Comparison of ENCODE assay signal across 12 mouse cellular contexts in the genomic region with DNA sequence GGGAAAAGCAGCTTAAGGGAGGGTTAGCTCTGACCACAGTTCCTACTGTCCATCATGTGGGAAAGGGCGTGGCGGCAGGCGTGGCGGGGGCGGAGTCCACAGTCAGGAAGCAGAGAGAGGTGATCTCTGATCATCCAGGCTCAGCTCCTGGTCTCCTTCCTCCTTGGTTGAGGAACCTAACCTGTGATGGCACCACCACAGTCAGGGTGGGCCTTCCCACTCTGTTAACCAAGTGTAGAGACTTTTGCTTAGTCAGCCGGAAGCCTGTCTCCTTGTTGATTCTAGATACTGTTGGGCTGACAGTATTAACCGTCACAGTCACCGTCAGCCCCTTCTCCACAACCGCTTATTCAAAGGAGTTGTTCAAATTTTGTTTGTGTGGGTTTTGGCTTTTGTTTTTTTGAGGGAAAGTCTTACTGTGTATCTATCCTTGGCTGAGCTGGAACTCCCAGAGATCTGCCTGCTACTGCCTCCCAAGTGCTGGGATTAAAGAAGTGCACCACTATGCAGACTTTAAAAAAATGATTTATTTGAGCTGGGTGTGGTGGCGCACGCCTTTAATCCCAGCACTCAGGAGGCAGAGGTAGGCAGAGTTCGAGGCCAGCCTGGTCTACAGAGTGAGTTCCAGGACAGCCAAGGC. TPM values are rescaled to one million over a fixed set of nuclear protein-coding genes. Genes with fewer than 3 reads are reported as not detected.
DNase-seq lines count a peak whose midpoint lies in the region; ATAC-seq and TF ChIP-seq lines count a peak whose summit lies in the region.
"Had no signal": no experiment of that assay in that cellular context is flagged by ENCODE, and none has a peak within 500 bp of the region (broad histone marks: within the 10 kb centered on the region; RNA-seq: fewer than 3 reads in every experiment).

No protein-coding gene starts in this region.

- in situ Hi-C loops in CH12.LX (cut with MboI; ENCODE audit: low pct_ligation_motif_present, low pct_unique_long_range_greater_than_20kb, low sequenced_read_pairs) = no loop called here

- H3K4me2 ChIP-seq in kidney, embryonic 16.5 days (replicated peaks; ENCODE audit: low read depth, low read length) = no peak overlapping the region
- no peak overlapping the region for H3K4me2 ChIP-seq in CH12.LX (ENCODE audit: insufficient read depth, low read depth, poor library complexity, severe bottlenecking)
- no peak overlapping the region for H3K4me2 ChIP-seq in intestine, postnatal 0 days (replicated peaks; ENCODE audit: low read depth)
- H3K4me2 ChIP-seq in forebrain, embryonic 14.5 days (ENCODE audit: low read length) = no peak overlapping the region

- dilution Hi-C loops in CH12.LX (cut with MboI; ENCODE audit: extremely low pct_ligation_motif_present, extremely low pct_unique_long_range_greater_than_20kb, low sequenced_read_pairs) = no loop called here

- no peak for TF ChIP-seq CTCF in CH12.LX (conservative IDR thresholded peaks at IDR 0.05 in 1 of 2, IDR thresholded peaks at IDR 0.05 in 1 of 2; ENCODE audit: low read depth in 2 of 2, low read length in 2 of 2)
- TF ChIP-seq CTCF in intestine, postnatal 0 days (IDR thresholded peaks at IDR 0.05; ENCODE audit: low read depth) = no peak

- no peak for TF ChIP-seq RAD21 in CH12.LX (IDR thresholded peaks at IDR 0.05; ENCODE audit: low read depth, low read length)

- H3K4me1 ChIP-seq in kidney, embryonic 16.5 days (ENCODE audit: insufficient read depth, low read length) = peaks cover 67% of the 10 kb centered on the region
- H3K4me1 ChIP-seq in CH12.LX (ENCODE audit: control insufficient read depth in 1 of 2, insufficient read depth in 2 of 2) = peaks cover 5 to 27% of the 10 kb centered on the region in 2 experiments
- no peaks in the 10 kb centered on the region; the same call in 1 of the 2 replicates for H3K4me1 ChIP-seq in intestine, postnatal 0 days (replicated peaks; ENCODE audit: control insufficient read depth, insufficient read depth, low read length)
- H3K4me1 ChIP-seq in forebrain, embryonic 14.5 days (ENCODE audit: control insufficient read depth, insufficient read depth, low read length) = peaks cover 28% of the 10 kb centered on the region

- no peaks in the 10 kb centered on the region for H3K27me3 ChIP-seq in kidney, embryonic 16.5 days (ENCODE audit: insufficient read depth, low read length)
- H3K27me3 ChIP-seq in CH12.LX (replicated peaks) = peaks cover 24% of the 10 kb centered on the region
- no peaks in the 10 kb centered on the region for H3K27me3 ChIP-seq in intestine, postnatal 0 days (replicated peaks; ENCODE audit: control insufficient read depth, insufficient read depth, low read length)
- no peaks in the 10 kb centered on the region for H3K27me3 ChIP-seq in forebrain, embryonic 14.5 days (replicated peaks; ENCODE audit: control insufficient read depth, insufficient read depth, low read length)
- H3K27me3 ChIP-seq: Patski had no signal

- no peaks in the 10 kb centered on the region for H3K36me3 ChIP-seq in kidney, embryonic 16.5 days (ENCODE audit: insufficient read depth, low read length)
- H3K36me3 ChIP-seq in CH12.LX (replicated peaks in 1 of 2; ENCODE audit: control insufficient read depth in 1 of 2, insufficient read depth in 1 of 2, low read length in 1 of 2) = no peaks in the 10 kb centered on the region
- H3K36me3 ChIP-seq in intestine, postnatal 0 days (ENCODE audit: control insufficient read depth, insufficient read depth) = no peaks in the 10 kb centered on the region
- H3K36me3 ChIP-seq in forebrain, embryonic 14.5 days (ENCODE audit: control insufficient read depth, insufficient read depth, low read length) = 0 out of 2 replicates have a peak, but pooled peaks cover 3% of the 10 kb centered on the region

- TF ChIP-seq POLR2A in CH12.LX (IDR thresholded peaks at IDR 0.05; ENCODE audit: low read depth, low read length) = no peak

- DNase-seq in kidney, adult 11 months = peak; percentile 79
- no peak for DNase-seq in CH12.LX (ENCODE audit: extremely low read depth)
- DNase-seq in frontal cortex, adult 2 months (ENCODE audit: extremely low spot score in 1 of 2, low spot score in 1 of 2) = no peak
- no peak for DNase-seq in forebrain, embryonic 14.5 days (ENCODE audit: low spot score)
- DNase-seq in layer of hippocampus, postnatal 25 days (ENCODE audit: extremely low spot score in 1 of 2, low spot score in 1 of 2) = no peak
- DNase-seq: forebrain, postnatal 0 days; right cerebral cortex, adult 18-20 months had no signal

- 75% methylated on average over 12 of the region's 12 CpGs for WGBS in kidney, embryonic 16.5 days
- 84% methylated on average over 12 of the region's 12 CpGs for WGBS in intestine, postnatal 0 days
- 90% methylated on average over 12 of the region's 12 CpGs for WGBS in forebrain, embryonic 14.5 days

- no peaks in the 10 kb centered on the region for H3K79me2 ChIP-seq in CH12.LX (replicated peaks; ENCODE audit: control insufficient read depth, extremely low read depth, insufficient read depth, poor library complexity, severe bottlenecking)

- H3K9ac ChIP-seq in kidney, embryonic 16.5 days (replicated peaks; ENCODE audit: low read length) = no peak overlapping the region
- H3K9ac ChIP-seq in CH12.LX (ENCODE audit: insufficient read depth, low read depth) = no peak overlapping the region
- no peak overlapping the region for H3K9ac ChIP-seq in intestine, postnatal 0 days (ENCODE audit: low read depth, low read length)
- no peak overlapping the region for H3K9ac ChIP-seq in forebrain, embryonic 14.5 days (ENCODE audit: low read length)
- H3K9ac ChIP-seq: forebrain, postnatal 0 days had no signal

- H3K9me3 ChIP-seq in kidney, embryonic 16.5 days (ENCODE audit: low read length) = no peaks in the 10 kb centered on the region
- H3K9me3 ChIP-seq in CH12.LX (replicated peaks; ENCODE audit: low read length) = peaks cover 5% of the 10 kb centered on the region
- no peaks in the 10 kb centered on the region for H3K9me3 ChIP-seq in intestine, postnatal 0 days (ENCODE audit: control insufficient read depth)
- H3K9me3 ChIP-seq in forebrain, embryonic 14.5 days (replicated peaks; ENCODE audit: control insufficient read depth, low read length) = no peaks in the 10 kb centered on the region

- H3K4me3 ChIP-seq in kidney, embryonic 16.5 days (ENCODE audit: low read length) = no peak overlapping the region
- H3K4me3 ChIP-seq in CH12.LX (replicated peaks in 1 of 3; ENCODE audit: low read depth in 2 of 3, low read length in 2 of 3, poor library complexity in 1 of 3) = no peak overlapping the region
- H3K4me3 ChIP-seq in intestine, postnatal 0 days (ENCODE audit: low read depth, low read length) = no peak overlapping the region
- H3K4me3 ChIP-seq in forebrain, embryonic 14.5 days (ENCODE audit: low read depth, low read length) = no peak overlapping the region

- no peak overlapping the region for H3K27ac ChIP-seq in kidney, embryonic 16.5 days (ENCODE audit: low read length)
- H3K27ac ChIP-seq in CH12.LX (ENCODE audit: insufficient read depth, low read depth) = no peak overlapping the region
- H3K27ac ChIP-seq in intestine, postnatal 0 days (ENCODE audit: low read depth, low read length) = no peak overlapping the region
- H3K27ac ChIP-seq in forebrain, embryonic 14.5 days (ENCODE audit: low read depth, low read length) = no peak overlapping the region

- no peak for TF ChIP-seq EP300 in CH12.LX (IDR thresholded peaks at IDR 0.05; ENCODE audit: low read length)

- no peak for ATAC-seq in kidney, embryonic 16.5 days (ENCODE audit: low FRiP score, low TSS enrichment)
- 0 out of 2 replicates have a peak, but pooled peaks have one; percentile 32 for ATAC-seq in intestine, postnatal 0 days
- peak; percentile 66 for ATAC-seq in megakaryocyte, adult 5-6 weeks (ENCODE audit: poor library complexity, severe bottlenecking)
- ATAC-seq in forebrain, embryonic 14.5 days = no peak
- ATAC-seq: forebrain, postnatal 0 days; Patski had no signal

RNA-seq across cellular contexts. Expression of a gene that starts 5.0 kb away (rescaled TPM):
- 190 and 194 TPM in 2 replicates for polyA plus RNA-seq in kidney, embryonic 16.5 days (2015; fragmentation: Nextera tagmentation; extraction: Ambion mirVana)
- 3.1 and 5.3 TPM in 2 replicates for total RNA-seq in CH12.LX (2012; rRNA removed)
- total RNA-seq in CH12.LX (2014; rRNA removed) = 0.36 and 0.78 TPM in 2 replicates
- 1.5 and 2.5 TPM in 2 replicates for polyA plus RNA-seq in CH12.LX (2012; ENCODE audit: insufficient read length, low read depth)
- polyA plus RNA-seq in intestine, postnatal 0 days (2015; fragmentation: Nextera tagmentation; extraction: Ambion mirVana) = 19.9 and 21.1 TPM in 2 replicates
- total RNA-seq in megakaryocyte, adult 5-6 weeks (2015) = 39.3 and 42.2 TPM in 2 replicates
- 30.2 and 35.5 TPM in 2 replicates for total RNA-seq in megakaryocyte, adult 5-6 weeks (2017)
- 325 and 370 TPM in 2 replicates for polyA plus RNA-seq in frontal cortex, adult 2 months (2012; rRNA removed)
- 182 and 257 TPM in 2 replicates for polyA plus RNA-seq in forebrain, embryonic 14.5 days (2014; fragmentation: Nextera tagmentation; extraction: Ambion mirVana)
- total RNA-seq in layer of hippocampus, postnatal 25 days (2021) = 100 to 1,000 TPM; 307 to 325 TPM

RNA-seq across cellular contexts. Expression of a gene that starts 7.6 kb away (rescaled TPM):
- not detected in 2 replicates for polyA plus RNA-seq in kidney, embryonic 16.5 days (2015; fragmentation: Nextera tagmentation; extraction: Ambion mirVana)
- total RNA-seq in CH12.LX (2012; rRNA removed) = 0.08 and 0.21 TPM in 2 replicates
- not detected in 2 replicates for total RNA-seq in CH12.LX (2014; rRNA removed)
- not detected in 2 replicates for polyA plus RNA-seq in CH12.LX (2012; ENCODE audit: insufficient read length, low read depth)
- 0.07 TPM in 1 of 2 replicates, not detected in the other for polyA plus RNA-seq in intestine, postnatal 0 days (2015; fragmentation: Nextera tagmentation; extraction: Ambion mirVana)
- 2.7 and 5.6 TPM in 2 replicates for total RNA-seq in megakaryocyte, adult 5-6 weeks (2015)
- 1.2 and 1.8 TPM in 2 replicates for total RNA-seq in megakaryocyte, adult 5-6 weeks (2017)
- polyA plus RNA-seq in frontal cortex, adult 2 months (2012; rRNA removed) = 1.00 and 1.1 TPM in 2 replicates
- polyA plus RNA-seq in forebrain, embryonic 14.5 days (2014; fragmentation: Nextera tagmentation; extraction: Ambion mirVana) = 0.37 TPM in 1 of 2 replicates, not detected in the other
- under 1 TPM; 0.30 to 0.33 TPM for total RNA-seq in layer of hippocampus, postnatal 25 days (2021)
- total RNA-seq: forebrain, postnatal 0 days had no signal
- polyA plus RNA-seq: limb, embryonic 11.5 days; Patski had no signal

RNA-seq across cellular contexts. Expression of a gene that starts 21.3 kb away (rescaled TPM):
- 23.9 and 26.4 TPM in 2 replicates for polyA plus RNA-seq in kidney, embryonic 16.5 days (2015; fragmentation: Nextera tagmentation; extraction: Ambion mirVana)
- 0.25 TPM in 2 replicates for total RNA-seq in CH12.LX (2012; rRNA removed)
- total RNA-seq in CH12.LX (2014; rRNA removed) = not detected in 2 replicates
- polyA plus RNA-seq in CH12.LX (2012; ENCODE audit: insufficient read length, low read depth) = not detected in 2 replicates
- 7.3 and 8.9 TPM in 2 replicates for polyA plus RNA-seq in intestine, postnatal 0 days (2015; fragmentation: Nextera tagmentation; extraction: Ambion mirVana)
- total RNA-seq in megakaryocyte, adult 5-6 weeks (2015) = 3.9 and 5.3 TPM in 2 replicates
- 1.7 and 2.7 TPM in 2 replicates for total RNA-seq in megakaryocyte, adult 5-6 weeks (2017)
- 5.6 and 7.0 TPM in 2 replicates for polyA plus RNA-seq in frontal cortex, adult 2 months (2012; rRNA removed)
- 0.58 and 0.96 TPM in 2 replicates for polyA plus RNA-seq in forebrain, embryonic 14.5 days (2014; fragmentation: Nextera tagmentation; extraction: Ambion mirVana)
- total RNA-seq in layer of hippocampus, postnatal 25 days (2021) = 1 to 10 TPM; 1.2 to 2.1 TPM

RNA-seq across cellular contexts. Expression of a gene that starts 22.4 kb away (rescaled TPM):
- 18.2 and 18.5 TPM in 2 replicates for polyA plus RNA-seq in kidney, embryonic 16.5 days (2015; fragmentation: Nextera tagmentation; extraction: Ambion mirVana)
- total RNA-seq in CH12.LX (2012; rRNA removed) = not detected in 2 replicates
- not detected in 2 replicates for total RNA-seq in CH12.LX (2014; rRNA removed)
- not detected in 2 replicates for polyA plus RNA-seq in CH12.LX (2012; ENCODE audit: insufficient read length, low read depth)
- 254 and 255 TPM in 2 replicates for polyA plus RNA-seq in intestine, postnatal 0 days (2015; fragmentation: Nextera tagmentation; extraction: Ambion mirVana)
- not detected in 2 replicates for total RNA-seq in megakaryocyte, adult 5-6 weeks (2015)
- not detected in 2 replicates for total RNA-seq in megakaryocyte, adult 5-6 weeks (2017)
- 0.40 and 0.71 TPM in 2 replicates for polyA plus RNA-seq in frontal cortex, adult 2 months (2012; rRNA removed)
- polyA plus RNA-seq in forebrain, embryonic 14.5 days (2014; fragmentation: Nextera tagmentation; extraction: Ambion mirVana) = 0.41 and 0.51 TPM in 2 replicates
- total RNA-seq in layer of hippocampus, postnatal 25 days (2021) = under 1 TPM; 0.66 to 0.89 TPM

RNA-seq across cellular contexts. Expression of a gene that starts 31.7 kb away (rescaled TPM):
- 66.4 and 77.0 TPM in 2 replicates for polyA plus RNA-seq in kidney, embryonic 16.5 days (2015; fragmentation: Nextera tagmentation; extraction: Ambion mirVana)
- total RNA-seq in CH12.LX (2012; rRNA removed) (67.9 and 74.8 TPM in 2 replicates), CH12.LX (2014; rRNA removed) (28.9 and 32.4 TPM in 2 replicates)
- polyA plus RNA-seq in CH12.LX (2012; ENCODE audit: insufficient read length, low read depth) = 90.7 and 112 TPM in 2 replicates
- 41.2 and 43.5 TPM in 2 replicates for polyA plus RNA-seq in intestine, postnatal 0 days (2015; fragmentation: Nextera tagmentation; extraction: Ambion mirVana)
- 30.4 and 34.0 TPM in 2 replicates for total RNA-seq in megakaryocyte, adult 5-6 weeks (2015)
- 12.5 and 13.0 TPM in 2 replicates for total RNA-seq in megakaryocyte, adult 5-6 weeks (2017)
- 140 and 166 TPM in 2 replicates for polyA plus RNA-seq in frontal cortex, adult 2 months (2012; rRNA removed)
- polyA plus RNA-seq in forebrain, embryonic 14.5 days (2014; fragmentation: Nextera tagmentation; extraction: Ambion mirVana) = 60.6 and 75.7 TPM in 2 replicates
- total RNA-seq in layer of hippocampus, postnatal 25 days (2021) = 10 to 100 TPM; 82.7 to 92.9 TPM

Comparison
In these comparisons a context has a peak if more than half of its experiments do, and no peak if none do; other contexts are left out.
1. ATAC-seq: peak in intestine, postnatal 0 days (single experiment) and megakaryocyte, adult 5-6 weeks (single experiment); none in kidney, embryonic 16.5 days (single experiment) and forebrain, embryonic 14.5 days (single experiment).